Mouse (Mus musculus): ENCODE measurements around the gene Tbc1d16. TPM values are rescaled to one million over a fixed set of nuclear protein-coding genes. Genes with fewer than 3 reads are reported as not detected.

The Tbc1d16 gene
- total RNA-seq, 2 experiments from 2014 or later: 24.8 to 27.5 TPM

GRCm38 (mm10) chr11:119237568-119238304 is 9.4 kb upstream of the Tbc1d16 start:
- DNase-seq (ENCODE audit: low spot score in 2 of 2): no peak

- no peak for DNase-seq (ENCODE audit: low spot score in 2 of 2)
These were observed 8.7 kb upstream of the Tbc1d16 start for GRCm38 (mm10) chr11:119237007-119237406.

GRCm38 (mm10) chr11:119236354-119236753 is 8.1 kb upstream of the Tbc1d16 start:
- DNase-seq (ENCODE audit: low spot score in 2 of 2): no peak

- peak in 1 of 2 experiments; percentile 40 for DNase-seq (ENCODE audit: low spot score in 2 of 2)
These were observed 7.3 kb upstream of the Tbc1d16 start for GRCm38 (mm10) chr11:119235596-119235995.

- DNase-seq (ENCODE audit: low spot score in 2 of 2): no peak
These were observed 6.5 kb upstream of the Tbc1d16 start for GRCm38 (mm10) chr11:119234770-119235169.

- DNase-seq (ENCODE audit: low spot score in 2 of 2): peak; percentile 53 to 55
These were observed 737 bp upstream of the Tbc1d16 start for GRCm38 (mm10) chr11:119228846-119229626.

GRCm38 (mm10) chr11:119227591-119227990 is 708 bp downstream of the Tbc1d16 start:
- no peak for DNase-seq (ENCODE audit: low spot score in 2 of 2)

GRCm38 (mm10) chr11:119225634-119226033 is 2.7 kb downstream of the Tbc1d16 start:
- no peak for DNase-seq (ENCODE audit: low spot score in 2 of 2)

GRCm38 (mm10) chr11:119224926-119225325 is 3.4 kb downstream of the Tbc1d16 start:
- DNase-seq (ENCODE audit: low spot score in 2 of 2): no peak

GRCm38 (mm10) chr11:119223124-119223890 is 5.0 kb downstream of the Tbc1d16 start:
- no peak for DNase-seq (ENCODE audit: low spot score in 2 of 2)

- no peak for DNase-seq (ENCODE audit: low spot score in 2 of 2)
These were observed 6.3 kb downstream of the Tbc1d16 start for GRCm38 (mm10) chr11:119221812-119222510.

- peak; percentile 68 to 73 for DNase-seq (ENCODE audit: low spot score in 2 of 2)
These were observed 8.4 kb downstream of the Tbc1d16 start for GRCm38 (mm10) chr11:119219816-119220465.

GRCm38 (mm10) chr11:119217861-119218260 is 10.4 kb downstream of the Tbc1d16 start:
- no peak for DNase-seq (ENCODE audit: low spot score in 2 of 2)

GRCm38 (mm10) chr11:119215905-119216507 is 12.3 kb downstream of the Tbc1d16 start:
- no peak for DNase-seq (ENCODE audit: low spot score in 2 of 2)

- no peak for DNase-seq (ENCODE audit: low spot score in 2 of 2)
These were observed 13.0 kb downstream of the Tbc1d16 start for GRCm38 (mm10) chr11:119215038-119215904.

GRCm38 (mm10) chr11:119213166-119213885 is 15.0 kb downstream of the Tbc1d16 start:
- DNase-seq (ENCODE audit: low spot score in 2 of 2): no peak

- peak; percentile 34 to 53 for DNase-seq (ENCODE audit: low spot score in 2 of 2)
These were observed 16.5 kb downstream of the Tbc1d16 start for GRCm38 (mm10) chr11:119211604-119212309.
